Mouse (Mus musculus): ENCODE data around the gene Susd1.
"Not testable (repeated sequence)": the region's sequence is repeated elsewhere in the genome, so short reads cannot be mapped to it uniquely, and the experiment has no call there.

The Susd1 gene

GRCm38 (mm10) chr4:59321181-59322008 lies 117.0 kb downstream of the Susd1 start:
- DNase-seq (ENCODE audit: low spot score), result no peak

- no peak for DNase-seq (ENCODE audit: low spot score)
Measured at GRCm38 (mm10) chr4:59319136-59319941, 119.1 kb downstream of the Susd1 start.

GRCm38 (mm10) chr4:59318602-59319001 lies 119.8 kb downstream of the Susd1 start:
- no peak for DNase-seq (ENCODE audit: low spot score)

- no peak for DNase-seq (ENCODE audit: low spot score)
Measured at GRCm38 (mm10) chr4:59315553-59316405, 122.7 kb downstream of the Susd1 start.

GRCm38 (mm10) chr4:59314939-59315552 lies 123.4 kb downstream of the Susd1 start:
- no peak for DNase-seq (ENCODE audit: low spot score)

GRCm38 (mm10) chr4:59312945-59313344 lies 125.5 kb downstream of the Susd1 start:
- no peak for DNase-seq (ENCODE audit: low spot score)

GRCm38 (mm10) chr4:59310590-59310989 lies 127.8 kb downstream of the Susd1 start:
- no peak for DNase-seq (ENCODE audit: low spot score)

- DNase-seq (ENCODE audit: low spot score), result no peak
Measured at GRCm38 (mm10) chr4:59307841-59308589, 130.4 kb downstream of the Susd1 start.

- no peak for DNase-seq (ENCODE audit: low spot score)
Measured at GRCm38 (mm10) chr4:59302387-59302786, 136.0 kb downstream of the Susd1 start.

- DNase-seq (ENCODE audit: low spot score), result no peak
Measured at GRCm38 (mm10) chr4:59301025-59301815, 137.2 kb downstream of the Susd1 start.

GRCm38 (mm10) chr4:59298719-59299496 lies 139.5 kb downstream of the Susd1 start:
- DNase-seq (ENCODE audit: low spot score), result no peak

GRCm38 (mm10) chr4:59295127-59295526 lies 143.3 kb downstream of the Susd1 start:
- no peak for DNase-seq (ENCODE audit: low spot score)

GRCm38 (mm10) chr4:59294661-59295060 lies 143.8 kb downstream of the Susd1 start:
- DNase-seq (ENCODE audit: low spot score), result no peak

GRCm38 (mm10) chr4:59291914-59292718 lies 146.3 kb downstream of the Susd1 start:
- DNase-seq (ENCODE audit: low spot score), result no peak

- DNase-seq (ENCODE audit: low spot score), result no peak
Measured at GRCm38 (mm10) chr4:59290972-59291576, 147.4 kb downstream of the Susd1 start.

- DNase-seq (ENCODE audit: low spot score), result no peak
Measured at GRCm38 (mm10) chr4:59287103-59287502, 151.3 kb downstream of the Susd1 start.

GRCm38 (mm10) chr4:59286351-59286750 lies 152.1 kb downstream of the Susd1 start:
- DNase-seq (ENCODE audit: low spot score), result not testable (repeated sequence)

All from spleen, adult 12 weeks (tissue).